Mouse (Mus musculus) B cell, adult 62 days (primary cell): Measurements from ENCODE around the gene Ifnb1. TPM values are rescaled to one million over a fixed set of nuclear protein-coding genes. Genes with fewer than 3 reads are reported as not detected.

Source experiments
- total RNA-seq: library from RNA; stranded (reverse); gene quantifications from 4 replicates; pipeline ENCODE4 v1.2.4, GENCODE M21; 2023

The Ifnb1 gene
- not detected in 4 replicates for total RNA-seq

GRCm38 (mm10) chr4:88522674-88523073 is at the start of gene Ifnb1:
Gene Ifnb1, minus strand, starts transcription at chr4:88522774.

GRCm38 (mm10) chr4:88571698-88572097 is 49.1 kb upstream of the Ifnb1 start, which contains the start of gene Ifna14:
Gene Ifna14, minus strand, starts transcription at chr4:88571798.

GRCm38 (mm10) chr4:88558145-88558544 is 35.6 kb upstream of the Ifnb1 start, which contains the start of gene Ifna15:
Gene Ifna15, minus strand, starts transcription at chr4:88558245.

Other genes with a start within 250 kb of the Ifnb1 start
- 0.20 to 0.36 TPM (median 0.34 TPM) in 4 replicates for gene Hacd4, start 83.8 kb downstream of the Ifnb1 start, total RNA-seq
- gene Ifna15, start 35.5 kb upstream of the Ifnb1 start, total RNA-seq, result not detected in 4 replicates
- gene Ifna14, start 49.0 kb upstream of the Ifnb1 start, total RNA-seq, result not detected in 4 replicates
- gene Ifna9, start 69.6 kb upstream of the Ifnb1 start, total RNA-seq, result not detected in 4 replicates
- gene Ifna12, start 80.6 kb upstream of the Ifnb1 start, total RNA-seq, result not detected in 4 replicates
- not detected in 4 replicates for gene C87499, start 111.6 kb upstream of the Ifnb1 start, total RNA-seq
- gene Ifna13, start 121.7 kb upstream of the Ifnb1 start, total RNA-seq, result not detected in 4 replicates
- not detected in 4 replicates for gene Ifna16, start 154.2 kb upstream of the Ifnb1 start, total RNA-seq
- not detected in 4 replicates for gene Ifna2, start 161.1 kb upstream of the Ifnb1 start, total RNA-seq
- gene Ifnab, start 168.6 kb upstream of the Ifnb1 start, total RNA-seq, result not detected in 4 replicates
- not detected in 4 replicates for gene Gm26566, start 199.0 kb upstream of the Ifnb1 start, total RNA-seq
- gene Klhl9, start 199.7 kb upstream of the Ifnb1 start, total RNA-seq, result 14.4 to 16.1 TPM (median 15.0 TPM) in 4 replicates
- not detected in 4 replicates for gene Gm13271, start 232.1 kb upstream of the Ifnb1 start, total RNA-seq
- not detected in 4 replicates for gene Gm13283, start 237.3 kb upstream of the Ifnb1 start, total RNA-seq